Mouse (Mus musculus) heart, postnatal 4 days (tissue): ENCODE measurements around the gene Sema5b. TPM values are rescaled to one million over a fixed set of nuclear protein-coding genes. Genes with fewer than 3 reads are reported as not detected.

Experiments
- DNase-seq: peaks from one replicate; pipeline ENCODE4 v3.0.0; 2021
- total RNA-seq, 2 experiments: library from RNA; stranded (reverse); gene quantifications; 2 replicates each; pipeline ENCODE4 v1.2.3; 2021

Sema5b gene
- total RNA-seq, 2 experiments from 2014 or later, result 2.1 to 2.8 TPM

GRCm38 (mm10) chr16:35639505-35639904 lies 98.6 kb downstream of the Sema5b start:
- DNase-seq, result no peak

DNA sequence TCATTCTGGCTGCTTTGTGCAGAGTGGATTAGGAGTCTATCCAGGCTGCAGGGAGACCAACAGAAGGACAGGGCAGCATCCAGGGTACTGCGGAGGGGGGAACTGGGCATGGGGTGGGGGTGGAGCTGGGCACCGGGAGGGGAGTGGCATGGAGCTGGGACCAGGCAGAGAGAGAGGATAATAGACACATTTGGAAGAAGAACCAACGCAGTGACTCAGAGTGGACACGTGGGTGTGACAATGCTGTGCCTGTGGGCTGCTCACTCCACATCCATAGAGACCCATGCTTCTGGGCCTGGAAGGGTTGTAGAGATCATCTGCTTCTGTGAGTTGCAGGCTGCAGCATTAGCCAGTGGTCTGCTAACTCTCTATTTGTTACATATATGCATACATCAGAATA lies 107.9 kb downstream of the Sema5b start:
- DNase-seq, result no peak

- no peak for DNase-seq
Observed at GRCm38 (mm10) chr16:35652206-35652605, 111.3 kb downstream of the Sema5b start.

DNA sequence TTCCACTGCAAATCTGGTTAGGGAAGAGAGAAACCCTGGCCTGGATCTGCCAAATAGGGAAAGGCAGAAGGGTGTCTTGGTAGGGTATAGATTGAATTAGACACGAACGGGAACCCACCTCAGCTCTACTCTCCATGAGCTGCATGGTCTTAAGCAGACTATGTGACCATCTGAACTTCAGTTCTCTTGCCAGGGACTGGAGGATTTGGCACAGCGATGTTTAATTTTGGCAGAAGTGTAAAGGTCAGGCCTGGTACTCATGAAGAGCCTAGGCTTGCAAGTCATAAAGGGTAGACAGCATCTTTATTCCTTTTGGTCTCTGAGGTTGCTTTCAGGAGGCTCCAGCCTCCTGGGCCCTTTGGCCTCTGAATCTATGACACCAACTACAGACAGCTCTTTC lies 111.8 kb downstream of the Sema5b start:
- no peak for DNase-seq

- no peak for DNase-seq
Observed at GRCm38 (mm10) chr16:35653951-35654350, 113.0 kb downstream of the Sema5b start.

GRCm38 (mm10) chr16:35660222-35660621 lies 119.3 kb downstream of the Sema5b start:
- peak; percentile 18 for DNase-seq

DNA sequence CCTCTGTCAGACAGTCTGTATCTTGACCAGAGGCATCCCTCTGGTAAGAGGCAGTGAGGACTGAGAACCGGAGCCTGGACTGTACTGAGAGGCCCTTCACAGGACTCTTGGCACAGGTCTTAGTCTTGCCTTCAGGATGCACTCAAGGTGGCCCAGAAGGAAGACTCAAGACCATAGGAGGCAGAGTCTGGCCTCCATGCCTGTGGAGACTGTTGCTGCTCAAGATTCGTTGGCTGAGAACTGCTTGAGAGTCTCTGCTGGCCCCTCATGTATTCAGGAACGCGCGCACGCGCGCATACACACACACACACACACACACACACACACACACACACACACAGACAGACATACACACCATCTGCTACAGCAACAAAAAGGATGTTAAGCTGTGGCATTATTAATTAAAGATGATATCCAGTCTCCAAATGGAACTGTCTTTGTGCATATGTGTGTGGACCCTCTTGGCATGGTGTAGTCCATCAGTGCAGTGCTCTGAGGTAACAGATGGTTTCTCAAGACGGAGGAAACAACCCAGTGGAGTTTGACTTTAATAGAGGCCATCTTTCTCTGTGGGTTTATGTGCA lies 123.0 kb downstream of the Sema5b start:
- no peak for DNase-seq

GRCm38 (mm10) chr16:35664847-35665246 lies 123.9 kb downstream of the Sema5b start:
- no peak for DNase-seq

DNA sequence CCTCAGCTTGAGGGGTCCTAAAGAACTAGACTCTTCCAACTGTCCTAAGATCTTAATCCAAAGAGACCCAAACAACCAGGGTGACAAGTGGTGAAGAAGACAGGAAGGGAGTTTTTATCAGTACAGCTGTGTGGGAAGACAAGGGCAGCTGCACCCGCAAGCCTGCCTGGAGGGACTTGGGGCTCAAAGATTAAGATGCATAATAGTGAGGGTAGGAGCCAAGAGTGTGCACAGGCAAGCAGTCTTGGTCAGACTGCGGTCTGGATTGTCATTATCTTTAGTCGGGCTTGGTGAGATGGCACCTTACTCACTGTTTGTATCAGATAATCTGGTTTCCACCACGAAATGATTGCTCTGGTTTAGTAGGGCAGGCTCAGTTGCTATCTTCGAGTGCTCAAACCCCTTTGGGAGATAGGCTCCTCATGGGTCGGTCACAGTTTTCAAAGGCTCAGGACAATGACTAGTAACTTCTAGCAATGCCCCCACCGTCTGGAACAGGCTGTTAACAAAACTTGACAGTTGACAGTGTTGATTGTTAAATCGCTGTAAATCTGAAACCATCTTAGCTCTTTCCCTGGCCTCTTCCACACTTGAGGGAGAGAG lies 136.7 kb downstream of the Sema5b start:
- DNase-seq, result no peak

DNA sequence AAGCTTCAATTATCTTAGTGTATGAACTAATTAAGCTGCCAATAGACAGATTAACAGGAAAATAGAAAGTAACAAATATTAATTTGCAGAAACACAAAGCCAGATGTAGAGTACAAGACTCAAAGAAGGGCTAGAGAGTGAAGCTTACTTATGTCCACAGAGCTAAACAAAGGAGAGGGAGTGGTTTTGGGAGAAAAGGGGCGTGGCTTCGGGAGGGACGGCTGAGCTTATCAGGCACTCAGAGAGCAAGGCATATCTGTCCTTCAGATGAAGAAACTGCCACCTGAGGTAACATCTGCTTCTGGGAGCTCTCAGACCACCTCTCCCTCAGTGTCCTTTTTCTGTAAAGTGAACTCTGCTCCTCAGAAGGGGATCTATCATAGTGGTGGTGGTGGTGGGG lies 137.5 kb downstream of the Sema5b start:
- no peak for DNase-seq

DNA sequence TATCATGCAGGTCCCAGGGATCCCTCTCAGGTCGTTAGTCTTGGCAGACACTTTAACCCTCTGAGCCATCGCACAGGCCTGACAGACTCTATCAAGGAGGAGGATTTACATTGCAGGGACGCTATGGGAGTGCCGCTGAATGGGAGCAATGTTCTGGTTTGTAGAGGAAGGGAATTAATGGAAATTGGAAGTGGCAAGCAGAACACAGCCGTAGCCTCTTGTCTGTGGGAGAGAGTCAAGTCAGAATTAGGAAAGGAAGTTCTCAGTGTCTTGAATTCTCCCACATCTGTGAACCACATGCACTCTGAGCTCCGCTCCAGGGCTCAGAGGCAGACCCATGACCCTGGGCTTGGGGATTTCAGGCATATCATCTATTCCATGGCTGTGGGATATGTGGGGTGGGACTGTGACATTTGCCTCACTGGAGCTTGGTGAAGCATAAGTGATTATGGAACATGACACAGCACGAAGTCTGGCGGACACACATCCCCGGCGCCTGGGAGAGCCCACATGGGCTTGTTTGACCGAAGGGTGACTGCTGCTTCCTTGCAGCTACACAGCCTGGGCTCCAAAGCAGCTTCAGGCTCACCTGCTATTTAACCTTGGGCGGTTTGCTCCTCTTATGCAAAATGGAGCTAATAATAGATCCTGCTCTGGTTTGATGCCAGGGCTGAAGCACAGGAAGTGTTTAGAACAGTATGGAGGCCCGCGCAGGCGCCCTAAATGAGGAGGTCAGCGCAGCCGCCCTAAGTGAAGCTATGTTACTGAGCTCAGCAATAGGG lies 140.6 kb downstream of the Sema5b start:
- DNase-seq, result peak; percentile 64

GRCm38 (mm10) chr16:35685027-35685426 lies 144.1 kb downstream of the Sema5b start:
- DNase-seq, result no peak

DNA sequence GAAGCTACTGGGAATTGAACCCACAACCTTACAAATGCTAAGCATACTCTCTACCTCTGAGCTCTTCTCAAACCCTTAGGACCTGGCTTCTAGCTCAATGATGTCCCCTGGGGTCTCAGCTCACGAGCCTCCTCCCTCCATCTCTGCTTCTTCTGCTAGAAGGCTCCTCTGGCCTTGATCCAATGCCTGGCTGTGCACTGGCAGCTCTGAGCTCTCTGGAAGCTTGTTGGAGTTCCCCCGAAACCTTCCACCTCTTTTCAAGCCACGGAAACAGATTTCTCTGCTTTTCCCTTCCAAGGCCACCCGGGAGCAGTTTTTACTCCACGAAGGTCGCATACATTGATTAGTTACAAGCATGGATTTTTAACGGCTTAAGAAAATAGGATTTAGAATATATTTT lies 145.5 kb downstream of the Sema5b start:
- DNase-seq, result peak; percentile 12

DNA sequence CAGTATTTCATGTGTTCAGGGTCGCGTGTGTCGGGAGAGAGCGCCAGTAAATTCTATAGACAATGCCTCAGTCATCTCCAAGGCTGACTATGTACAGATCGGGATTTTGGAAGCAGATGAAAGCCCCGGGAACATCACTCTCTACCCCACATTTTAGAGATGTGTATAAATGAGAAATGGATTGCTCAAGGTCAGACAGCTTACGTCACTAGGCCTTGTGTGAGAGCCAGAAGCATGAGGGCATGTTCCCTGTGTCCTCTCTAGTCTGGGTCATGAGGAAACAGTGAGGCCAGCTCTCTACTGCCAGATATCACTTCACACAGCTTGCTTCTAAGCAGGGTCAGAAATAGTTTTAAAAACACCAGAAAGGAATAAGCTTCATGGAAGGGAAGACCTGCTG lies 150.7 kb downstream of the Sema5b start:
- DNase-seq, result no peak

DNA sequence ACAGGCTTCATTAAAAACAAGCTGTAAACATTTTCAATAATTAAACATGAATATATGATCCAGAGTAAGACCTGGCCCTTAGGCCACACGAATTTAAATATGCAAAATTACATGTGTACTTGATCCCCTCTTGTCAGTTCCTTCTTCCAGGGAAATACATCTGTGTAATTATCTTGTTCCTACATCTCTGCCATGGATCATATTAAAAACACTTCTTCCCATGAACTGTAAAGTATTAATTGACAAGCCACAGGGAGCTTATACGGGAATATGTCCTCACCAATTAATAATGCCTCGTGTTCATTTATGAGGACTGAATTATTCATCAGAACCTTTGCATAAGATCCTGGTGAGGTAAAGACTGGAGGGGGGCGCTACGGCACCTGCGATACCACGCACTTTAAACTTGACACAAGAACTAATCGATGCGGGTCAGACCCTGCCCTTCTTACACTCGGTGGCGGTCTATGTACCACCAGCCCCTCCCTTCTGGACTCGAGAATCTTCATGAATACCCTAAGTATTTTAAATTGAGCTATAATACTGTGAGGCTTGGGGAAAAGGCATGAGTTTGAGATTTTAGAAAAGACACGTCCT lies 153.4 kb downstream of the Sema5b start:
- no peak for DNase-seq

GRCm38 (mm10) chr16:35696103-35696502 lies 155.2 kb downstream of the Sema5b start:
- DNase-seq, result no peak

DNA sequence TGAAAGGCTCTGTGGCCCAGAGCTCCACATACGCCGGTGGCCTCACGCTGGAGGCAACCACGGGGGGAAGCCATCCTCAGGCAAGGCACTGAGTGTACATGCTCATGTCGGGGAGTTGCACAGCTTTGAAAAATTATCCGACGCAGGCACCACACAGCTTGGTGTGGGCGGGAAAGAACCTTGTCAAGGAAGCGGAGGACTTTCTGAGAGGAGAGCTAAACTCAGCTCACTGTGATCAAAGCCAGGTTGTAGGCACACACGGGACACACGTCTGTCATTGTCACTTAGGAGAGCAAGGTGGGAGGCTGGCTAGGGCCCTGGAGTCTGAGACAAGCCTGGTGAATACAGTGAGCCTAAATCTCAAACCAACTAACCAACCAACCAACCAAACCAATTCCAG lies 160.9 kb downstream of the Sema5b start:
- DNase-seq, result no peak

GRCm38 (mm10) chr16:35703763-35704679 lies 163.1 kb downstream of the Sema5b start:
- no peak for DNase-seq

DNA sequence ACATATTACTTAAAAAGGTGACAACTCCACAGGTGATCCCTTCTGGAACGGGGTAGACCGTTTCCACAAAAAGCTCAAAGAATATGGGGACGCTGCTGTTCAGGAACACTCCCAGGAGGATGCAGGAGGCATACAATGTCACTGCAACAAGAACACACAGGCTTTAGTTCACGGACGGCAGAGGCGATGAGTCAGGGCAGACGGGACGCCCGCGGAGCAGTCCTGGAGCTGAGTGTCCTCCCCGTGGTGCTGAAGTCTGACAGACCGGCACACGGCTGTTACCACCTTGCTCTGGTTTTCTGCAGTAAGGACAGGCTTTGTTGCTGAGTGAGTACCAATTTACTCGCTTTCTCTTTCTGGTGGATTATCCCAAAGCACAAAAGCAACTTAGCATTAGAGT lies 163.9 kb downstream of the Sema5b start:
- DNase-seq, result no peak

DNA sequence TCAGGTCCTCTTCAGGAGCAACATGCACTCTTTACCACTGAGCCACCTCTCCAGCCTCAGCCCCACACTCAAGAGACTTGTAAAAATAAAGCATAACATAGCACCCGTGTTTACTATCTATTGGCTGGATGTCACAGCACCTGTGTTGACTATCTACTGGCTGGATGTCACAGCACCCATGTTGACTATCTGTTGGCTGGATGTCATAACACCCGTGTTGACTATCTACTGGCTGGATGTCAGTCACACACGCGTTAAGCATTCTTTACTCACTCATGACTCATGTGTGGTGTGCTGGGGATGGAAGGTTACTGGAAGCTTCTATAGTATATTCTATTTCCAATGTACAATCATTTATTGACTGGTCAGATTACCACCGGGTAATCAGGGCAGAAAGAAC lies 166.1 kb downstream of the Sema5b start:
- DNase-seq, result no peak

DNA sequence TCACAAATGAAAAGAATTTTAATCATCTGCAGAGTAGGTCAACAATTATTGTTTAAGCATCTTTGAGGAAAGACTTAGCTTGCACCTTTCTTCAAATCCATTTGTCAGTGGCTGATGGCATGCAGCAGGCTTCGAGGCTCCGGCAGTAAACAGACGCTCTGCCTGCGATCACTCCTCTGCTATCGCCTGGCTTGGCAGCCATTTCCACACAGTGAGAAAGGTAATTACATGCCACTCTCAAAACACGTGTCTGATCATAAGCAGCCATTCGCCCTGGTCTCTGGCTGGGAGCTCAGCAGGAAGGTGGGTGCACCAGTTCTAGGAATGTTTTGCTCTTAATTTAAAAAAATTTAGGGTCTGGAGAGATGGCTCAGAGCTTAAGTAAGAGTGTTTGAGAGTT lies 170.1 kb downstream of the Sema5b start:
- DNase-seq, result peak; percentile 16

GRCm38 (mm10) chr16:35713606-35714005 lies 172.7 kb downstream of the Sema5b start:
- no peak for DNase-seq
